Mouse (Mus musculus): ENCODE measurements around the gene Enoph1. TPM values are rescaled to one million over a fixed set of nuclear protein-coding genes. Genes with fewer than 3 reads are reported as not detected.

The Enoph1 gene
- polyA plus RNA-seq, 1 experiment, result 8.2 TPM

- no peak for TF ChIP-seq TCF12 (IDR thresholded peaks at IDR 0.05; ENCODE audit: insufficient read depth, poor library complexity, severe bottlenecking)
- no peak for TF ChIP-seq POLR2AphosphoS2 (IDR thresholded peaks at IDR 0.05; ENCODE audit: insufficient read length, low read depth)
- TF ChIP-seq USF1 (IDR thresholded peaks at IDR 0.05; ENCODE audit: low read depth), result no peak
- no peak for TF ChIP-seq MYOD1 (IDR thresholded peaks at IDR 0.05; ENCODE audit: control insufficient read depth in 1 of 3, insufficient read length in 2 of 3, low read depth in 2 of 3)
- TF ChIP-seq POLR2A (IDR thresholded peaks at IDR 0.05; ENCODE audit: insufficient read length, low read depth), result no peak
- no peak for TF ChIP-seq E2F4 (IDR thresholded peaks at IDR 0.05; ENCODE audit: insufficient read depth)
- no peak for TF ChIP-seq MAX (IDR thresholded peaks at IDR 0.05; ENCODE audit: low read depth)
- TF ChIP-seq CEBPB (IDR thresholded peaks at IDR 0.05; ENCODE audit: insufficient read depth, poor library complexity, severe bottlenecking), result no peak
- TF ChIP-seq REST (IDR thresholded peaks at IDR 0.05; ENCODE audit: insufficient read depth, insufficient read length), result no peak
- no peak for TF ChIP-seq SRF (IDR thresholded peaks at IDR 0.05; ENCODE audit: control insufficient read depth, insufficient read length, low read depth)
- no peak for TF ChIP-seq MYOG (IDR thresholded peaks at IDR 0.05; ENCODE audit: control insufficient read depth in 1 of 3, insufficient read depth in 1 of 3, insufficient read length in 2 of 3, low read depth in 2 of 3)
- TF ChIP-seq TCF3 (IDR thresholded peaks at IDR 0.05; ENCODE audit: insufficient read length, low read depth), result no peak
- no peak overlapping the region for H3ac ChIP-seq (ENCODE audit: control insufficient read depth, insufficient read length)
- no peaks in the 10 kb centered on the region for H3K79me2 ChIP-seq (ENCODE audit: control insufficient read depth, insufficient read depth)
Measured at GRCm38 (mm10) chr5:100003895-100004294, 35.9 kb upstream of the Enoph1 start.

DNA sequence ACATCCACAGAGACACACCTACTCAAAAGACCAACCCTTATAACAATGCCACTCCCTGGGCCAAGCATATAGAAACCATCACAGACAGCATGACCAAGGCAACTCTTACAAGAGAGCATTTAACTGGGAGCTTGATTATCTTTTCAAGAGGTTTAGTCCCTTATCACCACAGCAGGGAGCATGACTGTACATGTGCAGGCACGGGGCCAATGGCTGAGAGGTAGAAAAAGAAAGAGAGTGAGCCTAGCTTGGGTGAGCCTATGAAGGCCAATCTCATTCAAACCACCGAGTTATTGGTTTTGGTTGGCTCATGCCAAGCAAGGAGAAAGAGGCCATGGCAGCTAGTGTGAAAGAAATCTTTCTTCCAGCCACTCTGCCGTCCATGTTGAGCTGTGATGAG lies 34.4 kb upstream of the Enoph1 start:
- Histone ChIP-seq H3K4me3 (no peak overlapping the region), H3K27me3 (ENCODE audit: control insufficient read depth, insufficient read depth, insufficient read length) (no peaks in the 10 kb centered on the region), H3ac (ENCODE audit: control insufficient read depth, insufficient read length) (no peak overlapping the region), H3K79me2 (ENCODE audit: control insufficient read depth, insufficient read depth) (no peaks in the 10 kb centered on the region), H3K4me2 (ENCODE audit: low read depth) (no peak overlapping the region), H3K36me3 (ENCODE audit: control insufficient read depth, insufficient read depth) (no peaks in the 10 kb centered on the region)
- TF ChIP-seq MYOG (IDR thresholded peaks at IDR 0.05; ENCODE audit: control insufficient read depth in 1 of 3, insufficient read depth in 1 of 3, insufficient read length in 2 of 3, low read depth in 2 of 3) (no peak), USF1 (IDR thresholded peaks at IDR 0.05; ENCODE audit: low read depth) (no peak), SRF (IDR thresholded peaks at IDR 0.05; ENCODE audit: control insufficient read depth, insufficient read length, low read depth) (no peak), TCF3 (IDR thresholded peaks at IDR 0.05; ENCODE audit: insufficient read length, low read depth) (no peak), POLR2A (IDR thresholded peaks at IDR 0.05; ENCODE audit: insufficient read length, low read depth) (no peak), MAX (IDR thresholded peaks at IDR 0.05; ENCODE audit: low read depth) (no peak), E2F4 (IDR thresholded peaks at IDR 0.05; ENCODE audit: insufficient read depth) (no peak), MYOD1 (IDR thresholded peaks at IDR 0.05; ENCODE audit: control insufficient read depth in 1 of 3, insufficient read length in 2 of 3, low read depth in 2 of 3) (no peak), CEBPB (IDR thresholded peaks at IDR 0.05; ENCODE audit: insufficient read depth, poor library complexity, severe bottlenecking) (no peak), REST (IDR thresholded peaks at IDR 0.05; ENCODE audit: insufficient read depth, insufficient read length) (no peak), TCF12 (IDR thresholded peaks at IDR 0.05; ENCODE audit: insufficient read depth, poor library complexity, severe bottlenecking) (no peak), POLR2AphosphoS2 (IDR thresholded peaks at IDR 0.05; ENCODE audit: insufficient read length, low read depth) (no peak)

More at GRCm38 (mm10) chr5:100003895-100004294, 35.9 kb upstream of the Enoph1 start:
- H3K27me3 ChIP-seq (ENCODE audit: control insufficient read depth, insufficient read depth, insufficient read length), result no peaks in the 10 kb centered on the region
- H3K4me3 ChIP-seq, result no peak overlapping the region
- H3K4me2 ChIP-seq (ENCODE audit: low read depth), result no peak overlapping the region
- no peaks in the 10 kb centered on the region for H3K36me3 ChIP-seq (ENCODE audit: control insufficient read depth, insufficient read depth)

GRCm38 (mm10) chr5:100005896-100006295 lies 33.9 kb upstream of the Enoph1 start:
- Histone ChIP-seq H3K4me3 (no peak overlapping the region), H3K4me2 (ENCODE audit: low read depth) (no peak overlapping the region), H3K36me3 (ENCODE audit: control insufficient read depth, insufficient read depth) (no peaks in the 10 kb centered on the region), H3K79me2 (ENCODE audit: control insufficient read depth, insufficient read depth) (no peaks in the 10 kb centered on the region), H3ac (ENCODE audit: control insufficient read depth, insufficient read length) (no peak overlapping the region), H3K27me3 (ENCODE audit: control insufficient read depth, insufficient read depth, insufficient read length) (no peaks in the 10 kb centered on the region)
- no peak for TF ChIP-seq E2F4 (IDR thresholded peaks at IDR 0.05; ENCODE audit: insufficient read depth)
- no peak for TF ChIP-seq TCF3 (IDR thresholded peaks at IDR 0.05; ENCODE audit: insufficient read length, low read depth)
- TF ChIP-seq POLR2A (IDR thresholded peaks at IDR 0.05; ENCODE audit: insufficient read length, low read depth), result no peak
- TF ChIP-seq POLR2AphosphoS2 (IDR thresholded peaks at IDR 0.05; ENCODE audit: insufficient read length, low read depth), result no peak
- no peak for TF ChIP-seq SRF (IDR thresholded peaks at IDR 0.05; ENCODE audit: control insufficient read depth, insufficient read length, low read depth)
- no peak for TF ChIP-seq USF1 (IDR thresholded peaks at IDR 0.05; ENCODE audit: low read depth)
- TF ChIP-seq MYOG (IDR thresholded peaks at IDR 0.05; ENCODE audit: control insufficient read depth in 1 of 3, insufficient read depth in 1 of 3, insufficient read length in 2 of 3, low read depth in 2 of 3), result no peak
- TF ChIP-seq REST (IDR thresholded peaks at IDR 0.05; ENCODE audit: insufficient read depth, insufficient read length), result no peak
- no peak for TF ChIP-seq MAX (IDR thresholded peaks at IDR 0.05; ENCODE audit: low read depth)
- TF ChIP-seq MYOD1 (IDR thresholded peaks at IDR 0.05; ENCODE audit: control insufficient read depth in 1 of 3, insufficient read length in 2 of 3, low read depth in 2 of 3), result no peak
- no peak for TF ChIP-seq TCF12 (IDR thresholded peaks at IDR 0.05; ENCODE audit: insufficient read depth, poor library complexity, severe bottlenecking)
- TF ChIP-seq CEBPB (IDR thresholded peaks at IDR 0.05; ENCODE audit: insufficient read depth, poor library complexity, severe bottlenecking), result no peak

DNA sequence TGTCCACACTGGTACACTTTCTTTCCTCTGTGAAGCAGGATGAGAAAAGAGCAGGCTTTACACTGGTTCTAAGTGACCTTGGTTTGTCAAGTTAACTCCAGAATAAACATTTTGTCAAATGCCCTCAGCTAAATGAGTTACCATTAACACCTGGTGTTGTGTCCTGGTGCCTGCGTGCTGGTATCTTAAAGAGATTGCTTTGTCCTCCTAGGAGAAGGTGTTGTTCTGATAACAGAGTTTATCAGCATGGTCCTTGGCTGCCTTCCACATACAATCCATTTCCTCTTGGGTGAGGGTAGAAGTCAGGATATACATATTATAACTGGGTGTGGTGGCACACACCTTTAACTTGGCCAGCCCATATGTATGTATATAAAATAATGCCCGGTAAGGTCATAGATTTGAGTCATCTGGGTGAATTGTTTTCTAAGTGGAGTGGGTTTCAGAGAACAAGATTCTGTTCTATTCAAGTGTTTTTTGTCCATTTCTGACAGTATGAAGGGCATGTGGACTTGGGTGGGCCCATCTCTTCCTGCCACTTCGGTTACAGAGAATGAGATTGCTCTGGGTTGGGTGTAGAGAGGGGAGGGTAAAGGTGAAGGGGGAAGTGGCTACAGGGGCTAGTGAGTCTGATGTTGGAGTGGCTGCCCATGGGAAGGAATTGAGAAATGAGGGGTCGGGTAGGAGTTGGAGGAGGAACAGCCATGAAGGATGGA lies 33.3 kb upstream of the Enoph1 start:
- no peaks in the 10 kb centered on the region for H3K79me2 ChIP-seq (ENCODE audit: control insufficient read depth, insufficient read depth)
- H3K27me3 ChIP-seq (ENCODE audit: control insufficient read depth, insufficient read depth, insufficient read length), result no peaks in the 10 kb centered on the region
- no peak overlapping the region for H3K4me3 ChIP-seq
- TF ChIP-seq USF1 (IDR thresholded peaks at IDR 0.05; ENCODE audit: low read depth) (no peak), SRF (IDR thresholded peaks at IDR 0.05; ENCODE audit: control insufficient read depth, insufficient read length, low read depth) (no peak), POLR2A (IDR thresholded peaks at IDR 0.05; ENCODE audit: insufficient read length, low read depth) (no peak), CEBPB (IDR thresholded peaks at IDR 0.05; ENCODE audit: insufficient read depth, poor library complexity, severe bottlenecking) (no peak), REST (IDR thresholded peaks at IDR 0.05; ENCODE audit: insufficient read depth, insufficient read length) (no peak), E2F4 (IDR thresholded peaks at IDR 0.05; ENCODE audit: insufficient read depth) (no peak), TCF12 (IDR thresholded peaks at IDR 0.05; ENCODE audit: insufficient read depth, poor library complexity, severe bottlenecking) (no peak), MAX (IDR thresholded peaks at IDR 0.05; ENCODE audit: low read depth) (no peak)
- H3ac ChIP-seq (ENCODE audit: control insufficient read depth, insufficient read length), result no peak overlapping the region
- no peaks in the 10 kb centered on the region for H3K36me3 ChIP-seq (ENCODE audit: control insufficient read depth, insufficient read depth)
- no peak overlapping the region for H3K4me2 ChIP-seq (ENCODE audit: low read depth)
